Mouse (Mus musculus): ENCODE results near the gene A630023A22Rik.
A peak's percentile ranks its signal among the peaks of the same experiment; 100 is the strongest.

Gene A630023A22Rik

GRCm38 (mm10) chr14:34086806-34087205, 15.7 kb downstream of the A630023A22Rik start:
- DNase-seq, result no peak

GRCm38 (mm10) chr14:34085731-34086130, 16.8 kb downstream of the A630023A22Rik start, which contains the start of gene Anxa8:
Anxa8 (plus strand) TSS chr14:34085981.
- no peak for DNase-seq

DNA sequence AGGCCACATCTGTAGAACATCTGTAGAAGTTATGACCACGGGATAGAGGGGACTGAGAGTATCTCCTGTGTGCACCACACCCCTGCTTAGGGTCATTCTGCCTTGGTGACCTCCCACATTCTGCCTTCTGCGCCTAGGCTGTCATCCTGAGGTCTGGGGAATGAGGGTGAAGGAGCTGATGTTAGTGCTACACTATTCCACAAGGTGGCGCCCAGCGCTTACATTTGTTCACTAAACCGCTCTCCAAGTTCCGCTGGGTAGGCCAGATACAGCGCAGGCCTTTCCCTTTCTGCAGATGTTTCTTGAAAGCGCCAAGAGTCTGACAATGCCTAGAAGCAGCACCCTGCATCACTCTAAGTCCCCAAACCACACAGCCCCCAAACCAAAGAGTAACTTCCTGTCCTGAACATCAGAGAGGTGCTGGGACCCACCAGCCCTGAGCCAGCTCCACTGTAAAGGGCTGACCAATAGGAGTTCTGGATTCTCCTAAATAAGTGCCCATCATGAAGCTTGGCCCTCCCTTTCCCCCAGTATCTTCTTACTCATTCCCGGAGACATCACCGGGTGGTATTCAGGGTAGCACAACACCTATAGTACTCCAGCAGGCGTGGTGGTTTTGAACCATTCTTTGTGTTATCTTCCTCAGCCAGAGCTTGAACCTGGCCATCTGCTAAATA, 22.1 kb downstream of the A630023A22Rik start:
- DNase-seq, result peak; percentile 77 to 80

- no peak for DNase-seq
Measured at GRCm38 (mm10) chr14:34078293-34078692, 24.3 kb downstream of the A630023A22Rik start.

DNA sequence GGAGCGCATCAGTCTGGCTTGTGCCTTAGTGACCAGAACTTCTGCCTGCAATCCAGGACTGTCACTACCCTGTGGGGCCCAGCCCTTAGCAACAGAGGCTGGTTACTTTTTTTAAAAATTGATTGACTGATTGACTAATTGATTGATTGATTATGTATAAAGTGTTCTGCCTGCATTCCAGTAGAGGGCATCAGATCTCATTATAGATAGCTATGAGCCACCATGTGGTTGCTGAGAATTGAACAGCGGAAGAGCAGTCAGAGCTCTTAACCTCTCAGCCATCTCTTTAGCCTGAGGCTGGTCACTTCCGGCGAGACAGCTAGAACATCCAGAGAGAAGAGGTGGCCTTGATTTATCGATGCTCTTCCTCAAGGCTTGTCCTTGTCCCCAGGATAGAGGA, 25.3 kb downstream of the A630023A22Rik start:
- DNase-seq, result no peak

DNA sequence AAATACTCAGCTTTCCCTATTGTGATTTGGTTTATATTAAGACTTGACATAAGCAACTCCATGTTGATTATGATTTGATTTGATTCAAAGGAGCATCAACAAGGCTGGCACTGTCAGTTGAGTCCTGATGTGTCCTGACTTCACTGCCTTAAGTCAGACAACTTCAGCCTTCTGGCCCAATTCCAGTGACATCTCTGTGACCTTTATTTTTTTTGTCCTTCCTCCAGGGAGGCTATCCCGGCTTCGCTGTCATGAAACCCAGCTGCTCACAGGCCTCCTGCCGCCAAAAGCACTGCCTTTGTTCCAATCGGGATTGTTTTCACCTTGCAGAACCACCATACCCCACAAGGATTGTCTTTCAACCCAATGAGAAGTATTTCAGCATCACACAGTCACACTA, 27.2 kb downstream of the A630023A22Rik start:
- DNase-seq, result peak in 1 of 2 experiments; percentile 20

DNA sequence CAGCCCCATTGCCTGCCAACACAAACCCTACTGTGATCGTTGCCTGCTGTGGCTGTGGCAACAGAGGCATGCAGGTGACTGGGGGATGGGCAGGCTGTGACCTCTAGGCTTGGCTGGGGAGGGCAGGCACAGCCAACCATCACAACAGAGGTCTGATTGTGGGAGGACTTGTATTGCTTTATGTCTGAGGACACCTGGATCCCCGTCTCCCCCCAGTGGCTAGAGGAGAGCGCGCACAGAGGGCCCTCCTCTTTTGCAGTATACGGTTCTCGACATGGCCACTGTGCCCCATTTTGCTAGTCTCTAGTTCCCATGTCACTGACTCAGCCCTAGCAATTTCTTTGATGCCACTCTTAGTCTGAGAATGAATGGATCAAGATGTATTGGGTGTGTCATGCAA, 30.9 kb downstream of the A630023A22Rik start:
- no peak for DNase-seq

GRCm38 (mm10) chr14:34052516-34052915, 50.0 kb downstream of the A630023A22Rik start, which contains the start of gene Antxrl:
Antxrl (plus strand) TSS chr14:34052707.
- DNase-seq, result no peak

- no peak for DNase-seq
Measured at GRCm38 (mm10) chr14:34050101-34050779, 52.3 kb downstream of the A630023A22Rik start.

- DNase-seq, result no peak
Measured at GRCm38 (mm10) chr14:34043341-34043740, 59.2 kb downstream of the A630023A22Rik start.

GRCm38 (mm10) chr14:34041241-34041640, 61.3 kb downstream of the A630023A22Rik start:
- DNase-seq, result no peak

DNA sequence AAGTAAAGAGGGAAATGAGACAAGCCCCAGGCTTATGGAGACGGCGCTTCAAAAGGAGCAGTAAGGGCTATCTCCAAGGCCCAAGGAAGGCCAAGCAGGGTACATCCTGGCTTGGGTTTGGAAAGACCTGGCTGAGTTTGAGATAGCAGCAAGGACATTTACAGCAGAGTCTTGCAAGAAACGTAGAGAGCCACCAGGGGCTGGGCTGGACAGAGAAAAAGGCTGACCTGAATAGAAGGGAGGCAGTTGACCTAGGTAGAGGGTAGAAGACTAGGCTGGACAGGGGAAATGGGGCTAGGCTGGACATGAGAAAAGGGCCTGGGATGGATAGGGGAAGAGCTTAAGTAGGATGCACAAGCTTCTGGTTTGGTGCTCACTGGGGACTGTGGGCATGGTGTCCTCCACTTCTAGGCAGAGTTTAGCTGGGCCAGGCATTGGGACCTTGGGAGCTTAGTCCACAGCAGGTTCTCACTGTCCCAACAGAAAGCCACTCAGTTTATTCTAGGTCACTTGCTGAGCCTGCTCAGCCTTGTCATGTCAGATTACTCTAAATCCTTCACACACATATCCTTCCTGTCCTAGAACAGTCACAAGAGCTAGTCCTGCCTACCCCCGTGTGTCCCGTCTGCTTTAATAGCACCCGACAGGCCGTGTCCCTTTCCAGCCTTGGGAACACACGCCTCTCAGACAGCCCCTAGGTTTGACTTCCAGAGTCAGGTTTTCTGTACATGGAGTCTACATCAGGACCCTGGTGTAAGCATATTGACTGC, 68.5 kb downstream of the A630023A22Rik start:
- no peak for DNase-seq

- no peak for DNase-seq
Measured at GRCm38 (mm10) chr14:34026710-34027109, 75.8 kb downstream of the A630023A22Rik start.

- DNase-seq, result no peak
Measured at GRCm38 (mm10) chr14:34016938-34017337, 85.6 kb downstream of the A630023A22Rik start.

GRCm38 (mm10) chr14:34016381-34016780, 86.2 kb downstream of the A630023A22Rik start, which contains the start of gene Gm5460:
Gm5460 (plus strand) TSS chr14:34016758.
- DNase-seq, result no peak

- no peak for DNase-seq
Measured at GRCm38 (mm10) chr14:34015063-34015462, 87.5 kb downstream of the A630023A22Rik start, which contains the start of gene Gm30083. Gm30083 (minus strand) TSS chr14:34015182.

DNA sequence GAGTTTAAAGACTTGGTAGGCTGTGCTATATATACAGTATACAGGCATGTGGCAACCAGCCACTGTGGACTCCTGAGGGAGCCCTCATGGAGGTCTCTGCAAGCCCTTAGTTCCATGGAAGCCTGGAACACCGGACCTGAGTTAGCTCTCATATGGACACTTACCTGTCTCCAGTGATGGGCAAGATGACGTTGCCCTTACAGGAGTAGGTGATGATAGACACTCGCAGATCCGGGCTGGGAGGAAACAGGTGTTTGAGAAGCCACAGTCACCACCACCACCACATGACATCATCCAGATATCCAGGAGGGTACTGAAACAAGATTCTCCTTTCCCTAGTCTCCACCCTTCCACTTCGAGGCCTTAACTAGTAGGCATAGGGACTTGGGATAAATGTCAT, 100.2 kb downstream of the A630023A22Rik start:
- DNase-seq, result no peak

GRCm38 (mm10) chr14:34001445-34001844, 101.1 kb downstream of the A630023A22Rik start:
- DNase-seq, result no peak

All from kidney, postnatal 25 days (tissue).